Mouse (Mus musculus): ENCODE data around the gene Txnrd1. TPM values are rescaled to one million over a fixed set of nuclear protein-coding genes. Genes with fewer than 3 reads are reported as not detected.

Gene Txnrd1
- polyA plus RNA-seq, 1 experiment from 2014 or later: 44.1 TPM

DNA sequence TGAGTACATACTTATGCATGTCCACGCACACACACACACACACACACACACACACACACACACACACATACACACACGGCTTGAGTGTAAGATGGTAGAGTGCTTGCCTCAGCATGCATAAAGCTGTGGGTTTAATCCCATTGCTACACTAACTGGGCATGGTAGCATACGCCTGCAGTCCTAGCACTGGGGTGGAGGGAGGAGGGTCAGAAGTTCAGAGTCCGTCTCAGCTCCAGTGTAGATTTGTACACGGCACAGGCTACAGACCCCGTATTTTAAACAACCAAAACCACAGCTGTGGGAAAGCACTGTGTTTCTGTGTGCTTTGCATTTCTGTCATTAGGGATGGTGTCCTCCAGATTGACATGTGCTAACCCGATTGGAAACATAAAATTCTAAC is 57.7 kb downstream of the Txnrd1 start:
- no peak overlapping the region for H3K4me2 ChIP-seq (ENCODE audit: low read depth, low read length)
- H3K9me3 ChIP-seq (replicated peaks; ENCODE audit: control insufficient read depth, low read length): no peaks in the 10 kb centered on the region
- H3K4me3 ChIP-seq (ENCODE audit: low read depth, low read length): no peak overlapping the region
- 64% methylated on average over 7 of the region's 7 CpGs for WGBS (ENCODE audit: insufficient replicate concordance)
- peak overlapping the region; percentile 20; the same call in 1 of the 2 replicates for H3K27ac ChIP-seq (ENCODE audit: low read length)
- H3K9ac ChIP-seq (ENCODE audit: low read depth, low read length): no peak overlapping the region
- H3K27me3 ChIP-seq (ENCODE audit: control insufficient read depth, insufficient read depth, low read depth, low read length): no peaks in the 10 kb centered on the region
- H3K4me1 ChIP-seq (ENCODE audit: control insufficient read depth, low read depth, low read length): peaks cover 23% of the 10 kb centered on the region
- ATAC-seq (ENCODE audit: low read depth): peak; percentile 69
- H3K36me3 ChIP-seq (ENCODE audit: control insufficient read depth, insufficient read depth): peaks cover 54% of the 10 kb centered on the region

- H3K27ac ChIP-seq (ENCODE audit: low read length): no peak overlapping the region
- peaks cover 23% of the 10 kb centered on the region for H3K4me1 ChIP-seq (ENCODE audit: control insufficient read depth, low read depth, low read length)
- ATAC-seq (ENCODE audit: low read depth): no peak
- H3K36me3 ChIP-seq (ENCODE audit: control insufficient read depth, insufficient read depth): peaks cover 51% of the 10 kb centered on the region
- no peak overlapping the region for H3K4me3 ChIP-seq (ENCODE audit: low read depth, low read length)
- H3K9ac ChIP-seq (ENCODE audit: low read depth, low read length): no peak overlapping the region
- no peaks in the 10 kb centered on the region for H3K27me3 ChIP-seq (ENCODE audit: control insufficient read depth, insufficient read depth, low read depth, low read length)
- no peak overlapping the region for H3K4me2 ChIP-seq (ENCODE audit: low read depth, low read length)
- 80% methylated on average over 9 of the region's 9 CpGs for WGBS (ENCODE audit: insufficient replicate concordance)
- H3K9me3 ChIP-seq (replicated peaks; ENCODE audit: control insufficient read depth, low read length): no peaks in the 10 kb centered on the region
Observed at GRCm38 (mm10) chr10:82892442-82893055, 58.8 kb downstream of the Txnrd1 start.

- ATAC-seq (ENCODE audit: low read depth): no peak
Observed at GRCm38 (mm10) chr10:82893872-82894650, 60.3 kb downstream of the Txnrd1 start.

DNA sequence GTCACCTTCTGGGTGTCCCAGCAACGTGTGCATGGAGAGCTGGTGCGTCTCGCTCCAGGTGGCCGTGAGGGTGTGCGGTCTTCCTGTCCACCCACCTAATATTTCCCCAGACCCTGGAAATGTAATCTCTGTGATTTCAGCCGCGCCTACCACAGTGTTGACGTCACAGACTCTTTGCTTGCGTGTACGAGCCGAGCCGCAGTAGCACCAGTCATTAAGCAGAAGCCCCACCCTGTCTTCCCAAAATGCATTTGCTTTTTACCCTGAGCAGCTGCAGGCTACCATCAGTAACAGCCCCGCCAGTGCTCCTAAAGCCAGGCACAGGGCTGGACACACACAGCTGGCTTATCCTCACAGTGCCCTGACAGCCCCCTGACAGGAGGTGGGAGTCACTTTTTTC is 64.2 kb downstream of the Txnrd1 start:
- H3K4me2 ChIP-seq (ENCODE audit: low read depth, low read length): no peak overlapping the region
- 80% methylated on average over 13 of the region's 13 CpGs for WGBS (ENCODE audit: insufficient replicate concordance)
- no peaks in the 10 kb centered on the region for H3K9me3 ChIP-seq (replicated peaks; ENCODE audit: control insufficient read depth, low read length)
- H3K9ac ChIP-seq (ENCODE audit: low read depth, low read length): no peak overlapping the region
- H3K36me3 ChIP-seq (ENCODE audit: control insufficient read depth, insufficient read depth): peaks cover 33% of the 10 kb centered on the region
- ATAC-seq (ENCODE audit: low read depth): no peak
- peaks cover 10% of the 10 kb centered on the region for H3K4me1 ChIP-seq (ENCODE audit: control insufficient read depth, low read depth, low read length)
- no peaks in the 10 kb centered on the region for H3K27me3 ChIP-seq (ENCODE audit: control insufficient read depth, insufficient read depth, low read depth, low read length)
- no peak overlapping the region for H3K4me3 ChIP-seq (ENCODE audit: low read depth, low read length)
- no peak overlapping the region for H3K27ac ChIP-seq (ENCODE audit: low read length)

More at GRCm38 (mm10) chr10:82893872-82894650, 60.3 kb downstream of the Txnrd1 start:
- H3K27me3 ChIP-seq (ENCODE audit: control insufficient read depth, insufficient read depth, low read depth, low read length): no peaks in the 10 kb centered on the region
- H3K27ac ChIP-seq (ENCODE audit: low read length): no peak overlapping the region
- peaks cover 19% of the 10 kb centered on the region for H3K4me1 ChIP-seq (ENCODE audit: control insufficient read depth, low read depth, low read length)
- no peaks in the 10 kb centered on the region for H3K9me3 ChIP-seq (replicated peaks; ENCODE audit: control insufficient read depth, low read length)
- 44% methylated on average over 18 of the region's 18 CpGs for WGBS (ENCODE audit: insufficient replicate concordance)
- no peak overlapping the region for H3K4me2 ChIP-seq (ENCODE audit: low read depth, low read length)
- H3K9ac ChIP-seq (ENCODE audit: low read depth, low read length): no peak overlapping the region
- peaks cover 47% of the 10 kb centered on the region for H3K36me3 ChIP-seq (ENCODE audit: control insufficient read depth, insufficient read depth)
- no peak overlapping the region for H3K4me3 ChIP-seq (ENCODE audit: low read depth, low read length)

- H3K27me3 ChIP-seq (ENCODE audit: control insufficient read depth, insufficient read depth, low read depth, low read length): no peaks in the 10 kb centered on the region
- 49% methylated on average over 7 of the region's 7 CpGs for WGBS (ENCODE audit: insufficient replicate concordance)
- no peak for ATAC-seq (ENCODE audit: low read depth)
- no peak overlapping the region for H3K4me2 ChIP-seq (ENCODE audit: low read depth, low read length)
- no peaks in the 10 kb centered on the region for H3K9me3 ChIP-seq (replicated peaks; ENCODE audit: control insufficient read depth, low read length)
- no peak overlapping the region for H3K9ac ChIP-seq (ENCODE audit: low read depth, low read length)
- H3K36me3 ChIP-seq (ENCODE audit: control insufficient read depth, insufficient read depth): peaks cover 32% of the 10 kb centered on the region
- H3K4me1 ChIP-seq (ENCODE audit: control insufficient read depth, low read depth, low read length): peaks cover 10% of the 10 kb centered on the region
- H3K27ac ChIP-seq (ENCODE audit: low read length): no peak overlapping the region
- no peak overlapping the region for H3K4me3 ChIP-seq (ENCODE audit: low read depth, low read length)
Observed at GRCm38 (mm10) chr10:82898893-82899292, 65.1 kb downstream of the Txnrd1 start.

DNA sequence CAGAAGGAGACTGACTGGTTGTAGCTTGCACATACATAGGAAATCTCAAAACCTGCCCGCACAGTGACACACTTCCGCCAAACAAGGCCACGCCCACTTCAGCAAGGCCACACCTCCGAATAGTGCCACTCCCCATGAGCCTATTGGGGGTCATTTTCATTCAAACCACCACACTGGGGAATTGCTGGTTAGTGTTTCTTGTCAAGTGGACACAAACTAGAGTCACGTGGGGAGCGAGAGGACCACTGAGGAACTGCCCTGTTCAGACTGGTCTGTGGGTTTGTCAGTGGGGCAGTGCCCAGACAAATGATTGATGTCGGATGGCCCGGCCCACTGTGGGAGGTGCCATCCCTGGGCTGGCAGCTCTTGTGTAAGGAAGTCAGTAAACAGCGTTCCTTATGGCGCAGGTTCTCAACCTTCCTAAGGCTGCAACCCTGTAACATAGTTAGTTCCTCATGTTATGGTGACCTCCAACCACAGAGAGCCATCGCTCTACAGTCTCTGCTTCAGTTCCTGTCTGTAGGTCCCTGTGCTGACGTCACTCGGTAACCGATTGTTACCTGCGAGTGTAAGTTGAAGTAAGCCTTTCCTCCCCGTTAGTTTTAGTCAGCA is 66.2 kb downstream of the Txnrd1 start:
- Histone ChIP-seq H3K4me3 (ENCODE audit: low read depth, low read length) (peak overlapping the region; percentile 56), H3K4me2 (ENCODE audit: low read depth, low read length) (peak overlapping the region; percentile 64), H3K9me3 (replicated peaks; ENCODE audit: control insufficient read depth, low read length) (no peaks in the 10 kb centered on the region), H3K27me3 (ENCODE audit: control insufficient read depth, insufficient read depth, low read depth, low read length) (no peaks in the 10 kb centered on the region), H3K36me3 (ENCODE audit: control insufficient read depth, insufficient read depth) (peaks cover 26% of the 10 kb centered on the region), H3K9ac (ENCODE audit: low read depth, low read length) (peak overlapping the region; percentile 41), H3K27ac (ENCODE audit: low read length) (peak overlapping the region; percentile 57), H3K4me1 (ENCODE audit: control insufficient read depth, low read depth, low read length) (peaks cover 10% of the 10 kb centered on the region)
- WGBS (ENCODE audit: insufficient replicate concordance): 21% methylated on average over 16 of the region's 16 CpGs
- peak; percentile 77 for ATAC-seq (ENCODE audit: low read depth)

DNA sequence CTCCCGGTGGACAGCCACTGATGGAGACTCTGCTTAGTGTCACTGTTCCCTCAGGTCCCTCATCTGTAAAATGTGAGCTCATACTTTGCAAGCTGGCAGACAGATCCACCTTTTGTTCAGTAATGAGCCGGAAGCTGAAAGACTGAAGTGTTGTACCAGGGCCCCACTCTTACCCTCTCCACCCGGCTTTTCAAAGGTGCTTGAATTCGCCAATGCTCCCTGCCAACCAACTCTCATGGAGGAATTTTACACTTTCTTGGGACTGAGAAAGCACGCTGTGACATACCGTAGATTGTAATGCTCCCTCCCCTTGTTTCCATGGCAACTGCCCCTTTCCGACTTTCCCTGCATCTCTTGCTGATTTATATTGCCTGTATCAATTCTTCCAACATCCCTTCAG is 66.8 kb downstream of the Txnrd1 start:
- peaks cover 20% of the 10 kb centered on the region for H3K36me3 ChIP-seq (ENCODE audit: control insufficient read depth, insufficient read depth)
- H3K9me3 ChIP-seq (replicated peaks; ENCODE audit: control insufficient read depth, low read length): no peaks in the 10 kb centered on the region
- H3K9ac ChIP-seq (ENCODE audit: low read depth, low read length): no peak overlapping the region
- 67% methylated on average over 7 of the region's 7 CpGs for WGBS (ENCODE audit: insufficient replicate concordance)
- H3K4me3 ChIP-seq (ENCODE audit: low read depth, low read length): peak overlapping the region; percentile 56
- H3K4me1 ChIP-seq (ENCODE audit: control insufficient read depth, low read depth, low read length): peaks cover 10% of the 10 kb centered on the region
- peak overlapping the region; percentile 64 for H3K4me2 ChIP-seq (ENCODE audit: low read depth, low read length)
- no peak overlapping the region; the same call in 1 of the 2 replicates for H3K27ac ChIP-seq (ENCODE audit: low read length)
- H3K27me3 ChIP-seq (ENCODE audit: control insufficient read depth, insufficient read depth, low read depth, low read length): no peaks in the 10 kb centered on the region
- ATAC-seq (ENCODE audit: low read depth): no peak

- Histone ChIP-seq H3K9ac (ENCODE audit: low read depth, low read length) (no peak overlapping the region), H3K36me3 (ENCODE audit: control insufficient read depth, insufficient read depth) (peaks cover 11% of the 10 kb centered on the region), H3K4me2 (ENCODE audit: low read depth, low read length) (no peak overlapping the region), H3K27ac (ENCODE audit: low read length) (no peak overlapping the region), H3K27me3 (ENCODE audit: control insufficient read depth, insufficient read depth, low read depth, low read length) (no peaks in the 10 kb centered on the region), H3K4me3 (ENCODE audit: low read depth, low read length) (no peak overlapping the region), H3K9me3 (replicated peaks; ENCODE audit: control insufficient read depth, low read length) (no peaks in the 10 kb centered on the region), H3K4me1 (ENCODE audit: control insufficient read depth, low read depth, low read length) (peaks cover 10% of the 10 kb centered on the region)
- peak; percentile 48 for ATAC-seq (ENCODE audit: low read depth)
- WGBS (ENCODE audit: insufficient replicate concordance): 3% methylated on average over 7 of the region's 7 CpGs
Observed at GRCm38 (mm10) chr10:82901436-82901835, 67.7 kb downstream of the Txnrd1 start.

GRCm38 (mm10) chr10:82908526-82908925 is 74.8 kb downstream of the Txnrd1 start:
- whole genome bisulfite sequencing (ENCODE audit: insufficient replicate concordance): 77% methylated on average over 7 of the region's 7 CpGs
- H3K36me3 ChIP-seq (ENCODE audit: control insufficient read depth, insufficient read depth): no peaks in the 10 kb centered on the region
- no peak overlapping the region for H3K4me2 ChIP-seq (ENCODE audit: low read depth, low read length)
- no peak overlapping the region for H3K4me3 ChIP-seq (ENCODE audit: low read depth, low read length)
- H3K27me3 ChIP-seq (ENCODE audit: control insufficient read depth, insufficient read depth, low read depth, low read length): no peaks in the 10 kb centered on the region
- ATAC-seq (ENCODE audit: low read depth): no peak
- no peaks in the 10 kb centered on the region for H3K9me3 ChIP-seq (replicated peaks; ENCODE audit: control insufficient read depth, low read length)
- H3K4me1 ChIP-seq (ENCODE audit: control insufficient read depth, low read depth, low read length): peaks cover 3% of the 10 kb centered on the region
- no peak overlapping the region for H3K9ac ChIP-seq (ENCODE audit: low read depth, low read length)
- H3K27ac ChIP-seq (ENCODE audit: low read length): no peak overlapping the region

Measured in liver, embryonic 16.5 days (tissue).